Mouse (Mus musculus) thymus, adult 2 months (tissue): ENCODE data around the gene Lrp1. TPM values are rescaled to one million over a fixed set of nuclear protein-coding genes. Genes with fewer than 3 reads are reported as not detected.

Source experiments
- DNase-seq: peaks from one replicate; pipeline ENCODE4 v3.0.0; 2021
- H3K27ac ChIP-seq: fragments of 200-500 bp; 2 replicates; pipeline ENCODE4 v1.5.1; 2012; ENCODE audit warnings: low read length, control low read depth; ENCODE audit not compliant: control insufficient read depth, insufficient read depth
- H3K27me3 ChIP-seq: fragments of 200-500 bp; 2 replicates; pipeline ENCODE4 v1.6.1; 2012; ENCODE audit warnings: mild to moderate bottlenecking, low read length, moderate library complexity, mixed read lengths; ENCODE audit not compliant: control insufficient read depth, insufficient read depth
- H3K36me3 ChIP-seq: fragments of 200-500 bp; 2 replicates; pipeline ENCODE4 v1.6.1; 2012; ENCODE audit warnings: mild to moderate bottlenecking, low read length, moderate library complexity; ENCODE audit not compliant: control insufficient read depth, insufficient read depth
- H3K4me1 ChIP-seq: fragments of 200-500 bp; replicated peaks from 2 replicates; pipeline ENCODE4 v1.6.1; 2012; ENCODE audit warnings: low read length; ENCODE audit not compliant: control insufficient read depth, insufficient read depth
- H3K4me3 ChIP-seq: fragments of 200-500 bp; 2 replicates; pipeline ENCODE4 v1.5.1; 2012; ENCODE audit warnings: mild to moderate bottlenecking, low read length, control low read depth, moderate library complexity; ENCODE audit not compliant: control insufficient read depth, insufficient read depth
- CTCF ChIP-seq: fragments of 200-500 bp; IDR thresholded peaks from 2 replicates; pipeline ENCODE4 v1.5.1; 2012; ENCODE audit warnings: mild to moderate bottlenecking, control low read depth, low read length, moderate library complexity, borderline replicate concordance; ENCODE audit not compliant: control insufficient read depth, poor library complexity, insufficient read depth; ENCODE audit errors: extremely low read depth
- POLR2A ChIP-seq: fragments of 200-500 bp; IDR thresholded peaks from 2 replicates; pipeline ENCODE4 v1.6.1; 2012; ENCODE audit warnings: mild to moderate bottlenecking, low read length, control low read depth, moderate library complexity; ENCODE audit not compliant: control insufficient read depth, poor library complexity, insufficient read depth; ENCODE audit errors: extremely low read depth
- WGBS: fragments of 180-500 bp; shearing (Covaris S2); methylation state at CpG from one replicate; pipeline ENCODE4 v1.1.7; 2018; 5-methylcytosine and 5-hydroxymethylcytosine counted together
- polyA plus RNA-seq: library from polyadenylated mRNA; depleted of rRNA; stranded (reverse); fragments of >200 nt; gene quantifications from 2 replicates; pipeline ENCODE4 v1.2.3, GENCODE M21; 2012

The Lrp1 gene
- polyA plus RNA-seq, 1 experiment, result 35.3 TPM

GRCm38 (mm10) chr10:127564301-127564700 is 56.6 kb downstream of the Lrp1 start:
- no peak for DNase-seq
- no peak overlapping the region for H3K4me3 ChIP-seq
- no peak for TF ChIP-seq CTCF
- H3K27me3 ChIP-seq, result no peaks in the 10 kb centered on the region
- no peaks in the 10 kb centered on the region; the same call in 1 of the 2 replicates for H3K4me1 ChIP-seq
- whole genome bisulfite sequencing, result 47% methylated on average over 13 of the region's 13 CpGs
- H3K27ac ChIP-seq, result no peak overlapping the region
- no peaks in the 10 kb centered on the region for H3K36me3 ChIP-seq

- H3K27ac ChIP-seq, result no peak overlapping the region
- H3K27me3 ChIP-seq, result no peaks in the 10 kb centered on the region
- DNase-seq, result no peak
- TF ChIP-seq CTCF (no peak), POLR2A (no peak)
- H3K4me3 ChIP-seq, result no peak overlapping the region
- WGBS, result 29% methylated on average over 8 of the region's 8 CpGs
- H3K36me3 ChIP-seq, result no peaks in the 10 kb centered on the region
- no peaks in the 10 kb centered on the region; the same call in 1 of the 2 replicates for H3K4me1 ChIP-seq
Observed at GRCm38 (mm10) chr10:127563840-127564239, 57.1 kb downstream of the Lrp1 start.

DNA sequence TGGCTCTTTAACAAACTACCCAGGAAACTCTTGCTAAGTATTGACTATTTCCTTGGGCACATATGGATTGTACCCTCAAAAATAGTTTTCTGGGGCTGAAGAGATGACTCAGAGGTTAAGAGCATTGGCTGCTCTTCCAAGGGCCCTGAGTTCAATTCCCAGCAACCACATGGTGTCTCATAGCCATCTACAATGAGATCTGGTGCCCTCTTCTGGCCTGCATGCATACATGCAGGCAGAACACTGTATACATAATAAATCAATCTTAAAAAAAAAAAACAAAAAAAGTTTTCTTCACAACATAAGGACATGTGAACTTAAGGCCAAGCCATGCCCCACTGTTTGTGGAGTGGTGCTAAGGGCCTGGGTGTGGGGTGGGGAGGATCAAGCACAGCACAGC is 59.8 kb downstream of the Lrp1 start:
- H3K4me3 ChIP-seq, result no peak overlapping the region
- H3K27me3 ChIP-seq, result no peaks in the 10 kb centered on the region
- no peak overlapping the region for H3K27ac ChIP-seq
- TF ChIP-seq POLR2A (no peak), CTCF (no peak)
- H3K4me1 ChIP-seq, result no peaks in the 10 kb centered on the region; the same call in 1 of the 2 replicates
- H3K36me3 ChIP-seq, result no peaks in the 10 kb centered on the region
- DNase-seq, result no peak

GRCm38 (mm10) chr10:127557397-127557796 is 63.6 kb downstream of the Lrp1 start:
- TF ChIP-seq POLR2A (no peak), CTCF (peak; percentile 71)
- WGBS, result 93% methylated on average over 13 of the region's 13 CpGs
- Histone ChIP-seq H3K4me1 (no peaks in the 10 kb centered on the region), H3K4me3 (no peak overlapping the region), H3K27me3 (no peaks in the 10 kb centered on the region), H3K36me3 (no peaks in the 10 kb centered on the region), H3K27ac (no peak overlapping the region)
- no peak for DNase-seq

DNA sequence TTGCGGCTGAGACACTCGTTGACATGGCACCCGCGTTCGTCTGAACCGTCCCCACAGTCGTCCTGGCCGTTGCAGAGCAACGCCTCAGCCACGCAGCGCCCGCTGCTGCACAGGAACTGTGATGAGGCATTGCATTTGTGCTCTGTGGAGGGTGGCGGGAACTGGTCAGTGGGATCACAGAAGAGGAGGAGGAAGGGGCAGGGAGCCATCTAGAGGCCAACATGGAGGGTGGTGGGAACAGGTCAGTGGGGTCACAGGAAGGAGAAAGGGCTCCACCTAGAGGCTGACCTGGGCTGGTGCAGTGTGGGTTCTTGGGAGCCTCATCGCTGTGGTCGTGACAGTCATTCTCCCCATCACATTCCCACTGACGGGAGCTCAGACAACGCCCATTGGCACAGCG is 65.2 kb downstream of the Lrp1 start:
- H3K4me1 ChIP-seq, result no peaks in the 10 kb centered on the region
- peak; percentile 32 for DNase-seq
- no peaks in the 10 kb centered on the region for H3K27me3 ChIP-seq
- H3K36me3 ChIP-seq, result no peaks in the 10 kb centered on the region
- 96% methylated on average over 18 of the region's 18 CpGs for WGBS
- no peak overlapping the region for H3K27ac ChIP-seq
- TF ChIP-seq POLR2A, result no peak
- TF ChIP-seq CTCF, result peak; percentile 65; the same call in 1 of the 2 replicates
- no peak overlapping the region for H3K4me3 ChIP-seq

- DNase-seq, result no peak
- TF ChIP-seq CTCF, result no peak
- no peak for TF ChIP-seq POLR2A
- WGBS, result 96% methylated on average over 17 of the region's 17 CpGs
- no peak overlapping the region for H3K27ac ChIP-seq
- no peak overlapping the region for H3K4me3 ChIP-seq
- no peaks in the 10 kb centered on the region for H3K4me1 ChIP-seq
- no peaks in the 10 kb centered on the region for H3K27me3 ChIP-seq
- H3K36me3 ChIP-seq, result no peaks in the 10 kb centered on the region
Observed at GRCm38 (mm10) chr10:127549892-127550291, 71.1 kb downstream of the Lrp1 start.

DNA sequence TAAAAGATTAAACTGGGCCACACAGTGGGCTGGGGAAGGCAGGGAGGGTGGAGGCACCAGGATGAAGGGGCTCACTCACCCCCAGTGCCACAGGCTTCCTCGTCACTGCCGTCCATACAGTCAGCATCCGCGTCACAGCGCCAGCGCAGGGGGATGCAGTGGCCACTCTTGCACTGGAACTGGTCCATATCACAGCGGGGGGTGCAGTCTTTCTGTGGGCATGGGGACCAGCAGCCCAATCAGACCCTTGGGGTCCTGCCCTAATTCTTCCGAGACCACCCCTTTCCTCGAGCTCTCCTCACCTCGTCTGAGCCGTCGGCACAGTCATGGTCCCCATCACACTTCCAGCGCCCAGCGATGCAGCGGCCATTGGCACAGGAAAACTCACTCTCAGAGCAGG is 72.7 kb downstream of the Lrp1 start:
- Histone ChIP-seq H3K27me3 (no peaks in the 10 kb centered on the region), H3K4me1 (no peaks in the 10 kb centered on the region), H3K36me3 (no peaks in the 10 kb centered on the region), H3K27ac (no peak overlapping the region), H3K4me3 (no peak overlapping the region)
- 97% methylated on average over 15 of the region's 15 CpGs for WGBS
- DNase-seq, result no peak
- TF ChIP-seq CTCF (no peak), POLR2A (no peak)

GRCm38 (mm10) chr10:127546505-127546904 is 74.4 kb downstream of the Lrp1 start:
- TF ChIP-seq POLR2A, result no peak
- TF ChIP-seq CTCF, result no peak
- 95% methylated on average over 7 of the region's 7 CpGs for WGBS
- DNase-seq, result no peak
- H3K36me3 ChIP-seq, result no peaks in the 10 kb centered on the region
- no peak overlapping the region for H3K4me3 ChIP-seq
- no peak overlapping the region for H3K27ac ChIP-seq
- no peaks in the 10 kb centered on the region for H3K27me3 ChIP-seq
- no peaks in the 10 kb centered on the region for H3K4me1 ChIP-seq
